Mouse (Mus musculus) brain, embryonic 14.5 days (tissue): ENCODE measurements at regions not wholly inside any gene's neighbourhood (a gene's known extent, or its start where the extent isn't known, plus 50 kb on each side); places are given as distances from the start of the nearest gene placed in this dataset.

Source experiments
- DNase-seq: peaks from one replicate; pipeline ENCODE4 v3.0.0-alpha.2; 2011; ENCODE audit warnings: low read depth
- CTCF ChIP-seq: fragments of 200-500 bp; IDR thresholded peaks from 2 replicates; pipeline ENCODE4 v1.5.1; 2012; ENCODE audit warnings: inconsistent platforms, mild to moderate bottlenecking, moderate library complexity, borderline replicate concordance; ENCODE audit not compliant: insufficient read depth, insufficient read length; ENCODE audit errors: extremely low read depth
- POLR2A ChIP-seq: fragments of 200-500 bp; IDR thresholded peaks from 2 replicates; pipeline ENCODE4 v1.6.1; 2012; ENCODE audit warnings: mild to moderate bottlenecking, inconsistent platforms, borderline replicate concordance; ENCODE audit not compliant: poor library complexity, insufficient read depth, insufficient read length, severe bottlenecking; ENCODE audit errors: extremely low read depth

DNA sequence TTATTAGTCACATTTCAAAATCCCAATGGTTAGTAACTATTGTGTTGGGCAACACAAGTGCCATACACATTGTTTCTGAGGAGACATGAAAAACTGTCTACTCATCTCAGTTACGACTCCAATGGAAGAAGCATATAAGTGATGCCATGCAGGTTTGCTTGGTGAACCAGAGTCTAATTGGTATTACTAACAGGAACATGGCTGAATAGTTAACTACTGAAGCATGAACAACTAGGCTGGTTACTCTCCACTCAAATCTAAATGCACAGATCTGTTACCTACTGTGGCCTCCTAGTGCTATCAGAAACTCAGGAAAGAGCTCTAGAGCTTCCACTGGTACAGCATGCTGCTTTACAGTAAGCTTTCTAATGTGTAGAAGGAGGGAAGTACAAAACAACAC lies 503.5 kb upstream of the Sox9 start:
- TF ChIP-seq POLR2A (no peak), CTCF (no peak)
- DNase-seq, result peak; percentile 20

DNA sequence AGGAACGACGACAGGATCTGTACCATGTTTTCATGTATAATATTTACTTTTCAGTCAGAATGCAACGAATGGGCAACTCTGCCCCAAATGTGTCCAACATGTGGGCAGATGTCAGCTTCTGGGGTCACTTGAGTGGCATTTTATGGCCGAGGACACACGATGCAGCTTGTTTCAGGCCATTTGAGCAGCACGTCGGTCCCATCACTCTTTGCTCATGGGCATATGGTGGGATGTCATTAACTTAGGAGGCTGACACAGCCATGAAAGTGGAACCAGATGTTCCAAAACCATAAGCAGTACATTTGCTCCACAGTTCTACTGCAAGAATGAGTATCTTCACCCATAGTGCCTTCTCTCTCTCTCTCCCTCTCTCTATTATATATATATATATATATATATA lies 499.1 kb upstream of the Sox9 start:
- TF ChIP-seq POLR2A, result no peak
- no peak for TF ChIP-seq CTCF
- DNase-seq, result no peak

DNA sequence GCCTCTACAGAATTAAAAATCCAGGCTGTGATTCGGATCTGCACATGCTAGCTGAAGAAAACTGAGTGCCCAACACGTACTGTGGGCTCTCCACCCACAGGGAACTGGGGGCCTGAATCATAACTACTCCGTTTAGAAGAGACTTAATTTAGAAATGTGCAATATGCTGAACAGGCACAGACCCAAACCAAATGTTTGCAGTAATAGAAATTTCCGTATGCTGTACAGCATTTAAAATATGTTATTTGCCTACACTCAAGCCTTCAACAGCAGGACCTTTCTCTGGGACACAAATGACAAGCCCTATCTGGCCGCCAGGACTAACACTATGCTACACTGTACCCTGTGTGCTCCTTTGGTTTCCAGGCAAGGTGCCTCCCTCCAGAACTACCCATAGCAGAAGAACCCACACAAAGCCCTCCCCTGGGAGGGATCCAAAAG lies 483.1 kb upstream of the Sox9 start:
- TF ChIP-seq CTCF (no peak), POLR2A (no peak)
- DNase-seq, result peak; percentile 11

DNA sequence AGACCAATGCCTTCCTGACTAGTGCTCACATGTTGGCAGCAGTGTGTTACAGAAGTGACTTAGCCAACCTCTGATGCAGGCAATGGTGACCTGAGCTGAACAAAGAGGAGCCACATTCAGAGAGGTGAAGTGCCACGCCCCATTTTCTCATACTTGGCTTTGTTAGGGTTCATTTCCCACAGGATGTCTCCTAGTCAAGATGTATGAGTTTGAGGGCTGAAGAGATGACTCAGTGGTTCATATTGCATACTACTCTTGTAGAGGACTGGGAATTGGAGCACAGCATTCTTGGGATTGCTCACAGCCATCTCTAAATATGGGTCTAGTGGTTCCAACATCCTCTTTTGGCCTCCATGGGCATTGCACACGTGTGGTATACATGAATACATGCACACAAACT lies 478.9 kb upstream of the Sox9 start:
- no peak for DNase-seq
- no peak for TF ChIP-seq CTCF
- TF ChIP-seq POLR2A, result no peak

DNA sequence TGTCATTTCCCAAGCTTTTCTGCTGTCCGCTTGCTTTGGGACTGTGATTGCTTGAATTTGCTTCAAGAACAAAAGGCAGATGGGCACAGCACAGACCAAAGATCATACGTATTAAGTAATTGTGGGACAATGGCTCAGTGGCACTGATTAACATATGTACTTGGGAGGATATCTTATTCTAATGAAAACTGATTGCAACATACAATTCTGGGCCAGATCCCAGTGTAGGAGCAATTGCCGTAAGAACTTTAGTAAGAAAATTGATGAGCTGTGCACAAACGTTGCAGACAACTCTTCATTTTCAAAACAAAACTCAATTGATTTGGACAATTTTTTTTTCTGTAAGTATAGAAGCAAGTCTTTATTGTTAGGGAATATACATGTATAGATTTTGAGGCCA lies 456.2 kb upstream of the Sox9 start:
- no peak for TF ChIP-seq POLR2A
- TF ChIP-seq CTCF, result no peak
- DNase-seq, result no peak

DNA sequence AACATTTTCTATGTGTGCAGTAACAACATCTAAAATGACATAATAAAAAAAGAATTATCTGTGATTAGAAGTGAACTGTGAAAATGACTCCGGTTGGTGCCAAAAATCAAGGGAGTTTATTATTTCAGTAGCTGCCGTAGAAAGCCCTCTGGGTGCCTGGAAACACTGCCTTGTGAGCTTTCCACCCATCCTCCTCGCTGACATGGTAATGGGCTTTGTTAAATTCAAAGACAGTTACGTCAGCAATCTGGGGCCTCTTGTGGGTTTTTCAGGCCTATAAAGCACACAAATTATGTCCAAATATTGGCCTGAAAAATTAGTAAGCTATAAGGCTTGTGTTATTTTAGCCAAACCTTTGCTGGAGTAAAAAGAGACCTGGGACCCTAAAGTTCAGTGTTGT lies 454.4 kb upstream of the Sox9 start:
- TF ChIP-seq CTCF, result no peak
- TF ChIP-seq POLR2A, result no peak
- DNase-seq, result peak; percentile 35

DNA sequence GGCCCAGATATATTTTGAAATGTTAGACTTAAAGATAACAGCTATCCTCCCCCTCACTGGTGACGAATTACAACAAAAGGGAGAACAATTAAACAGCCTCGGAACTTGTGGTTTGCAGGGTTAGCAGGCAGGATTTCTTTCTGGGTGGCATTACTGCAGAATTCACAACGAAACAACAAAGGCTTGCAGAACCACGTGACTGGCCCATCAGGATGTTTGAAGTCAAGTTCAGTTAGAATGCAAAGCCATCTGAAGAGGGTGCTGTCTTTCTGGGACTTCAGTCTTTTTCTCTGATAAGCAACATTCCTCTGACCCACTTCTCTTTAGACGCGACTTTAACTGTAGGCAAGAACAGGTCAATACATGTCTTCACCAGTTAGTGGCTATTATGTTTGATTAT lies 436.9 kb upstream of the Sox9 start:
- no peak for TF ChIP-seq CTCF
- no peak for TF ChIP-seq POLR2A
- peak; percentile 6 for DNase-seq

DNA sequence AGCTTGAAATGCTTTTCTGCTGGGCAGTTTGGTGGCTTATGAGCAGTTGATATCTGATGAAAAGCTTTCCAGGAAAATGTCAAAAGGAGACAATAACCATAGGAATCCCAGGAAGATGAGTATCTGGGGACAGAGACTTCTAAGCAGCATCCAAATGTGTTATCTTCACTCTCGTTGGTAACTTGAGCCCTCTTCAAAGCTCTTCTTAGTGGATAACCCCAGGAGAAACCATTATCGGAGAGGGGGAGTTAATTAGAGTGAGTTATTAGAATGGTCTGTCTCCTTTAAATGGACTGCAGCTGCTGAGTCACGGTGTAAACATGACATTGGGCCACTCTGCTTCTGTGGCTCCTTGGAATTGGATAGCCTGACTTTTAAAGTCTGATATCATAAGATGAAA lies 436.4 kb upstream of the Sox9 start:
- DNase-seq, result peak; percentile 46

DNA sequence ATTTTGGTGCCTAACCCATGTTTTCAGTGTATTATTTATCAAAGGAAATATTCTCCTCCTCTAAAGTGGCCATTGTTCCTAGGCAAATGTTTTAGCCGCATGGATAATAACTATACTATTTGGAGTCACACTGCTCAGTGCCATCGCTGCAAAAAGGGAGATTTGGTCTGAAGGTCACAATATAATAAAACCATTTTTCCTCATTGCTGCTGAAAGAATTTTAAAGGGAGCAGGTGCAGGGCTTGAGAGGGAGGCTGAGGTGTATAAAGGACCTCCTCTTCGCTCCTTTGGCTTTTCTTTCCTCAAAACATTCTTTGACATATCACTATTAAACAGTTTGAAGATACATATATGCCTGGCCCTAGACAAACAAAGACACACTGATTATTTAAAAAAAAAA lies 435.9 kb upstream of the Sox9 start:
- TF ChIP-seq POLR2A (no peak), CTCF (no peak)
- no peak for DNase-seq

More for the DNA sequence above, 436.4 kb upstream of the Sox9 start:
- no peak for TF ChIP-seq CTCF
- TF ChIP-seq POLR2A, result no peak

DNA sequence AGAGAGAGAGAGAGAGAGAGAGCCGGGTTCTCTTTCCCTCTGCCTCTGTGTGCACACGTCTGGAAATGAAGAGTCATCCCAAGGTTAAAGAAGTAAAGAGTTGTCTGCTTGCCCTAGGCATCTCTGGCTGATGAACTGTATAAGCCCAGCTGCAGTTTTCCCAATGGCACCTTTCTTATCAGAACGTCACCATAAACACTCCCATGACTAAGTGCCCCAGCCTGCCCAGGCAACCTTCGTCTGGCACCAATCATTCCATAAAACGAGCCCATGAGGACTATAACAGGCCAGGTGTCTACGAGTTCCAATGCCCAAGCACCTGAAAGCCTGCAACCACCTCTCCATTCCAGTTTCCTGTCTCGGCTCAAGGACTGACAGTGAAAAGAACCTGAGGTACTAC lies 435.5 kb upstream of the Sox9 start:
- DNase-seq, result no peak
- TF ChIP-seq POLR2A, result no peak
- TF ChIP-seq CTCF, result no peak

DNA sequence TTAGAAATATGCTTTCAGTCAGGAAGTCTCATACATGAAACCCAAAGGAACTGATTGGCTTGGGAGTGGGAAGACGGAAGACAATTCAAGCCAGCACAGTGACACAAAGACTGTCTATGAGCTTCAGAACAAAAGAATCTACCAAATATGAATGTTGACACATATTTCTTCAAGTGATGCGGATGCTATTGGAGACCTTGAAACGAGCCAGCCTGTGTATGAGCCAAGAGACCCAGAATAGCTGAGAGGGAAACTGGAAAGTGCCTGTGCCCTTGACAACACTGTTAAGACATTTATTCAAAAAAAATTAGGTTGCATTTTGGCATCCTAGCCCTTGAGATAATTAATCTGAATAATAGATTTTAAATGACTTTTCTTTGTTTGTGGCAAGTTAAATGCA lies 426.7 kb upstream of the Sox9 start:
- no peak for DNase-seq
- TF ChIP-seq CTCF, result no peak
- no peak for TF ChIP-seq POLR2A

DNA sequence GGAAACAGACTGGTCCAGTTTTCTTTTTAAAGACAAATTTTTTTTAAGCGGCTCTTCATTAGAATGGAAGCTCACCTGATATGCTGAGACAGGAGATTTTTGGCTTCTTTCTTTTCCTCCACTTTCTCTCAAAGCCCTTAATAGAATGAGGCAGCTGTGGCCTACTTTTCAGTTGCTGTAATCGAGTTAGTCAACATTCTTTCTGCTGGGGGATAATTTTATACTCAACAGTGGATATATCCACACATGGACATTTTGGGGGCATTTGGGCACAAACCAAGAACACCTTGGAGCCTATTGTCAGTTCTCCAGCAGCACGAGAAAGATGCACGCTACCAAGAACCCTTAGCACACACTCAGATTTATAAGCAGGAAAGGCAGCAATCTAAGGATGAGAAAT lies 415.3 kb upstream of the Sox9 start:
- TF ChIP-seq CTCF (no peak), POLR2A (no peak)
- DNase-seq, result no peak

DNA sequence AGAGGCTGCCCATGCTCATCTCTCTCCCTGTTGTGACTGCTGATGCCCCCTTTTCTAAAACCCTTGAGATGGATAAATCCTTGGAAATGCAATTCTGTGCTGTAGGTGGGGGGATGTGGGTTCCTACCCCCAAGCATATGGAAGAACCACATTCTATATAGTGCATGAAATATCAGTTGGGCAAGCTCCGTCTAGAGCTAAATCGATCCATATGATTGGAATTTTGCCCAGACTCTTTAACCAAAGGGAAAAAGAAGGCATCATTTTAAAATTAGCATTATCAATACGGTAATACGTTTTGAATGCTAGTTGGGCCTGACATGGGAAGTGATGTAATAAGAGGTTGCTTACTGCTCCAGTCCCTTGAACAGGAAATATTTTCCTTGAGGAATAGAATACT lies 411.1 kb upstream of the Sox9 start:
- DNase-seq, result no peak
- TF ChIP-seq POLR2A (no peak), CTCF (no peak)
